Mouse (Mus musculus): ENCODE results near the gene Psmc5. TPM values are rescaled to one million over a fixed set of nuclear protein-coding genes. Genes with fewer than 3 reads are reported as not detected.
A peak's percentile ranks its signal among the peaks of the same experiment; 100 is the strongest.
"Not testable (repeated sequence)": the region's sequence is repeated elsewhere in the genome, so short reads cannot be mapped to it uniquely, and the experiment has no call there.

Gene Psmc5
- 217 and 221 TPM in 2 replicates for polyA plus RNA-seq (2015; fragmentation: Nextera tagmentation; extraction: Ambion mirVana)

DNA sequence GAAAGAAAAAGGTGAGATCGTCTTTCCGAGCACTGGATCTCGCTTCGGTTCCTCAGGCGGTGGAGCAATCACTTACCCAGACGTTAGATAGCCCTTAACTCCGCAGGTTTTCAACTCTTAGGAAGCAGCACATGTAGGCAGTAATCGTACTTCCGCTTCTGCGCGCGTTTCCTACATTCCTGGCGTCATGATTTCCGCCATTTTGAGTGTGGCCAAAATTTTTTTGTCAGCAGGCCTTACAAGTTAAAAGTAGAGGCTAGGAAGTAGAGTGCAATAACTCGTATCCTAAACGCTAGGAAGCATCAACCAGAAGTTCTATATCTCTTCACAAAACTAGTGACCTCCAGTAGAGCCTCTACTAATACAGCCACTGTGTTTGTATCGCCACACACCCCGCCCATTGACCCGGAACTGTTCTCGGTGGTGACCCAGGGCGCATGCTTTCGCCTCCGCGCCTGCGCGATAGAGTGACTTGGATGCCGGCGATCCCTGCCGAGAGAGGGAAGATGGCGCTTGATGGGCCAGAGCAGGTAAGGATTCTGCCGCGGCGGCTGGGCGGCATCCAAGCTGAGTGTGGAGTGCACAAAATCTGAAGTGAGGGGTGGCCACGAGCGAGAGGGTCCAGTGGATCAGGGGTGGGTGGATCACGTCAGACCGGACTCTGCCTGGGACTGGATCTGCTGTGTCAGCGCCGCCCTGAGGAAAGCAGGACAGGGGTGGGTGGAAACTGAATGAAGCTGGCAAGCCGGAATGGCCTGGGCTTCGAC, at the start of gene Psmc5, which contains the start of gene Ftsj3:
Gene Psmc5, plus strand, starts transcription at position 470 of the 767 bp plus-strand sequence.
Gene Ftsj3, minus strand, starts transcription at position 395 of the 767 bp plus-strand sequence.
- peak; percentile 96 for ATAC-seq (replicated peaks; ENCODE audit: extremely low read depth, insufficient read depth, low FRiP score)
- H3K4me1 ChIP-seq (ENCODE audit: control insufficient read depth, insufficient read depth, low read length): peaks cover 13% of the 10 kb centered on the region
- no peaks in the 10 kb centered on the region for H3K27me3 ChIP-seq (ENCODE audit: control insufficient read depth, insufficient read depth, low read length)
- peak within 1 kb of the TSS; percentile 100 for H3K4me2 ChIP-seq (ENCODE audit: low read depth, low read length)
- peaks cover 35% of the 10 kb centered on the region for H3K36me3 ChIP-seq (ENCODE audit: control insufficient read depth, insufficient read depth)
- peak within 1 kb of the TSS; percentile 85 for H3K27ac ChIP-seq (ENCODE audit: low read length)
- peak within 1 kb of the TSS; percentile 94 for H3K4me3 ChIP-seq (ENCODE audit: low read length)
- H3K9me3 ChIP-seq (replicated peaks; ENCODE audit: control insufficient read depth, low read length): no peaks in the 10 kb centered on the region
- H3K9ac ChIP-seq (ENCODE audit: low read length): peak within 1 kb of the TSS; percentile 94
- WGBS: under 1% methylated on average over 42 of the region's 42 CpGs

DNA sequence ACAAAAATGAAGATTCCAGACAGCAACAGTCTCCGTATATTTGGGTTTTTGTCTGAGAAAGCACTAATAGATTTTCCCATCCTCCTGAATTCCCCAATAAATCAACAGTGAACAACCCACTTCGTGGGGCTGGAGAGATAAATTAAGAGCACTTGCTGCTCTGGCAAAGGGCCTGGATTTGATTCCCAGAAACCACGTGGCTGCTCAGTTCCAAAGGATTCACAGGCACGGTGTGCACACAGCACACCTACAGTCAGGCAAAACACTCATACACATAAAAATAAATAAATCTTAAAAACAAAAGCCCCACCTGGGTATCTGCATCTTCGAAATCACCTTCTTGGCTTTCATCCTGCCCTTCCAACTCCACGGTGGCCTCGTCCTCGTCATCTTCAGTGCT, 43.2 kb upstream of the Psmc5 start:
- no peak overlapping the region for H3K4me2 ChIP-seq (ENCODE audit: low read depth, low read length)

DNA sequence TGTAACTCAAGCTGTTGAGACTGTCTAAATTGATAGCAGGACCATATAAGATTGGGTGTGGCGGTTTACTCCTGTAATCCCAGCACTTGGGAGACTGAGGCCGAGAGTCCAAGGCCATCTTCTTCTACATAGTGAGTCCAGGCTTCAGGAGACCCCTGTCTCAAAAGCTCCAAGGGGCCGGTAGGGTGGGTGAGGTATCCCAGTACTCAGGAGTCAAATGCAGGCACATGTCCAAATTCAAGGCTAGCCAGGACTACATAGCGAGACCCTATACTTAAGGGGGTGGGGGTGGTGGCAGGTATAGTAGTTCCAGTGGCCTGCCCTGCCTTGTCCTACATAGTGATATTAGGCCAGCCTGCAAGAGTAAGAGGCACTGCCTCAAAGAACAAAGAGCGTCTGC, 41.1 kb upstream of the Psmc5 start:
- 90% methylated on average over 5 of the region's 5 CpGs for WGBS
- peak overlapping the region; percentile 99; the same call in 1 of the 2 replicates for H3K4me3 ChIP-seq (ENCODE audit: low read length)
- no peaks in the 10 kb centered on the region for H3K9me3 ChIP-seq (replicated peaks; ENCODE audit: control insufficient read depth, low read length)
- H3K9ac ChIP-seq (ENCODE audit: low read length): peak overlapping the region; percentile 82
- H3K27me3 ChIP-seq (ENCODE audit: control insufficient read depth, insufficient read depth, low read length): no peaks in the 10 kb centered on the region
- ATAC-seq (replicated peaks; ENCODE audit: extremely low read depth, insufficient read depth, low FRiP score): no peak
- peaks cover 19% of the 10 kb centered on the region for H3K36me3 ChIP-seq (ENCODE audit: control insufficient read depth, insufficient read depth)
- H3K4me2 ChIP-seq (ENCODE audit: low read depth, low read length): peak overlapping the region; percentile 82
- H3K27ac ChIP-seq (ENCODE audit: low read length): no peak overlapping the region
- peaks cover 33% of the 10 kb centered on the region for H3K4me1 ChIP-seq (ENCODE audit: control insufficient read depth, insufficient read depth, low read length)

More for the DNA sequence above, 43.2 kb upstream of the Psmc5 start:
- H3K27me3 ChIP-seq (ENCODE audit: control insufficient read depth, insufficient read depth, low read length): no peaks in the 10 kb centered on the region
- ATAC-seq (replicated peaks; ENCODE audit: extremely low read depth, insufficient read depth, low FRiP score): no peak
- no peak overlapping the region for H3K9ac ChIP-seq (ENCODE audit: low read length)
- no peaks in the 10 kb centered on the region for H3K9me3 ChIP-seq (replicated peaks; ENCODE audit: control insufficient read depth, low read length)
- H3K4me3 ChIP-seq (ENCODE audit: low read length): no peak overlapping the region
- H3K4me1 ChIP-seq (ENCODE audit: control insufficient read depth, insufficient read depth, low read length): peaks cover 21% of the 10 kb centered on the region
- H3K36me3 ChIP-seq (ENCODE audit: control insufficient read depth, insufficient read depth): peaks cover 37% of the 10 kb centered on the region
- no peak overlapping the region for H3K27ac ChIP-seq (ENCODE audit: low read length)
- WGBS: 78% methylated on average over 8 of the region's 8 CpGs

DNA sequence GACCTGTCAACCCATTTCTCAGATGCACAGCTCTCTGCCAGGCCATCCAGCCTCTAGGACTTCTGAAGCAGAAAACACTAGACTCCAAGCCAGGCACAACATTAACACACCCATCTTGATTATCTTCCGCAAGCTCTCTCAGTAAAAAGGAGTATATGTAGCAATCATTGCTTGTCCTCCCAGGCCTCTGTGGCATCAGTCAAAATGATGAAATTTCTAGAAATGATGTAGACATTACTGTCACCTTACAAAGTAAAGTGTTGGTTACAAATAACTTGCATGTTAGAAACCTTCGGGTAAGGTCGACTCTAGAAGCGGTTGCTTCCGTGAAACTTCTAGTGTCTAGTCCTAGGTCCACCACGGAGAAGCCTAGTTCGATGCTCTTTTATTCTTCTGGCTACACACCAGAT, 40.5 kb upstream of the Psmc5 start:
- ATAC-seq (replicated peaks; ENCODE audit: extremely low read depth, insufficient read depth, low FRiP score): no peak
- WGBS: 19% methylated on average over 7 of the region's 7 CpGs

DNA sequence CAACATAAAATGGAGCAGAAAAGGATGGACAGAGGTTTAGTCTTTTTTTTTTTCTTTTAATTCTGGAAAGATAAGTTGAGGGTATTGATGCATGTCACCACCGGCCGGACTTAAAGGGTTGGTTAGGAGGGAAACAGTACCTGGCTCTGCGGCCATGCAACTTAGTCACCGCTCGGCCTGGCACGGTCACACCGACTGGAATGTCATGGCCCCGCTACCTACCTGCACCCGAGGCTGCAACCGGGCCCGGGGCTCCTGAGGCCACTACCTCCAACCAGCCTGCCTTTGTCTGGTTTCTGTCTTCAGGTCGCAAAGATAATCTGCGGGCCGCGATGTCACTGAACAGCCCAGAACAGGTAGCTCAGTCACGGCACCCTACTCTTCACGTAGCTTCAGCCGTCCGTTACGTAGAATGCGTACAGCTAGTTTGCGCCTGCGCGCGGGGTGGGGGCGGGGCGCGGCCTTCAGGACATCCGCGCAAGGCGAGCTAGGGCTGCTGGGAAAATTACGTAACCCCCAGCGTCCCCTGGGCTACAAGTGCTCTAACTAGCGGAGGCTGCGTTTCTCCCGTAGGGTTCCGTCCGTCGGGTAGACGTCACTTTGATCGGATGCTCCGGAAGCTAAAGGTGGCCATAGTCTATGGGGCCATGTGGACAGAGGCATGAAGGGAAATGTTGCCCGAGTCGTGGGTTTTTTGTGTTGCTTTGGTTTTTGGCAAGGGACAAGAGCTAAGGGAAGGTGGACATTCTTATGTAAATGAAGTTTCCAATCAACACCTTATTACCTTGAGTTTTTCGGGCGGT, 39.8 kb upstream of the Psmc5 start, which contains the start of gene Ccdc47:
Gene Ccdc47, minus strand, starts transcription at position 418 of the 803 bp plus-strand sequence.
- Histone ChIP-seq H3K4me1 (ENCODE audit: control insufficient read depth, insufficient read depth, low read length) (peaks cover 33% of the 10 kb centered on the region), H3K4me2 (ENCODE audit: low read depth, low read length) (peak within 1 kb of the TSS; percentile 82), H3K9me3 (replicated peaks; ENCODE audit: control insufficient read depth, low read length) (no peaks in the 10 kb centered on the region), H3K27me3 (ENCODE audit: control insufficient read depth, insufficient read depth, low read length) (no peaks in the 10 kb centered on the region), H3K4me3 (ENCODE audit: low read length) (peak within 1 kb of the TSS; percentile 99), H3K9ac (ENCODE audit: low read length) (peak within 1 kb of the TSS; percentile 99), H3K36me3 (ENCODE audit: control insufficient read depth, insufficient read depth) (peaks cover 8% of the 10 kb centered on the region), H3K27ac (ENCODE audit: low read length) (peak within 1 kb of the TSS; percentile 98)
- under 1% methylated on average over 46 of the region's 46 CpGs for WGBS
- ATAC-seq (replicated peaks; ENCODE audit: extremely low read depth, insufficient read depth, low FRiP score): peak; percentile 97

More for the DNA sequence above, 40.5 kb upstream of the Psmc5 start:
- Histone ChIP-seq H3K4me3 (ENCODE audit: low read length) (peak overlapping the region; percentile 99), H3K27ac (ENCODE audit: low read length) (peak overlapping the region; percentile 98), H3K27me3 (ENCODE audit: control insufficient read depth, insufficient read depth, low read length) (no peaks in the 10 kb centered on the region), H3K4me2 (ENCODE audit: low read depth, low read length) (peak overlapping the region; percentile 82), H3K4me1 (ENCODE audit: control insufficient read depth, insufficient read depth, low read length) (peaks cover 33% of the 10 kb centered on the region), H3K36me3 (ENCODE audit: control insufficient read depth, insufficient read depth) (peaks cover 14% of the 10 kb centered on the region), H3K9ac (ENCODE audit: low read length) (peak overlapping the region; percentile 82), H3K9me3 (replicated peaks; ENCODE audit: control insufficient read depth, low read length) (no peaks in the 10 kb centered on the region)

DNA sequence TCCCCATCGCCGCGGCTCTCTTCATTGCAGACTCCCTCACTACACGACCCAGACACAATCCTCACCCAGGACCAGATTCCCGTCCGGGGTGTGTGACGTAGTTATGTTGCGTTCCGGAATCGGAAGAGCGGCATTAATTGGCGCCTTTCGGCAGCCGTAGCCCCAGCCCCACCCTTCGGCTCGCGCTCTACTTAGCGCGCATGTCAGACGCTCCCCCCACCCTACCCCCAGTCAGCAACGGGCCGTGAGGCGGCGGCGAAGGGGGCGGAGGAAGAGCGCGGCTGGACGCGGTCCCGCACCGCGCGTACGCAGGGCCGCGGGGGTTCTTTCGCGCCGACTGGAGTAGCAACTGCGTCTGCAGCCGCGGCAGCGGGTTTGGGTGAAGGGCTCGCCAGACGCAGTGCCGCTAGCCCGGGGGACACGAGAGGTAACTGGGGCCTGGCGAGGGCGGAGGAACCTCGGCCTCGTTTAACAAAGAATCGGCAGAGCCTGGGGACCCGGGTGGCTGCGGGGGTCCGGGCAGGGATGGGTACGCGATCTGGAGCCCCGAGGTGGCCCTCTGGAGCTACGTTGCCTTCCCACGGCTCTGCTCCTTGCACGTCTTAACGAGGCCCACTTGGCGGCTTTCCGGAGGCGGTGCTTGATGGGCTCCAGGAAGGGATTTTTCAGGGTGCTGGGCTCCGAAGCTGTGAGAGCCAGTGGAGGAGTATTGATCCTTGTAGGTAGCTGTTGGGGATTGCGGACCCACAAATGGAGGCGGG, 39.0 kb upstream of the Psmc5 start, which contains the start of gene Ddx42:
Gene Ddx42, plus strand, starts transcription at position 197 of the 761 bp plus-strand sequence.
- H3K4me3 ChIP-seq (ENCODE audit: low read length): peak within 1 kb of the TSS; percentile 99
- ATAC-seq (replicated peaks; ENCODE audit: extremely low read depth, insufficient read depth, low FRiP score): peak; percentile 89
- peak within 1 kb of the TSS; percentile 99 for H3K9ac ChIP-seq (ENCODE audit: low read length)
- H3K4me2 ChIP-seq (ENCODE audit: low read depth, low read length): peak within 1 kb of the TSS; percentile 82
- H3K9me3 ChIP-seq (replicated peaks; ENCODE audit: control insufficient read depth, low read length): no peaks in the 10 kb centered on the region
- no peaks in the 10 kb centered on the region for H3K27me3 ChIP-seq (ENCODE audit: control insufficient read depth, insufficient read depth, low read length)
- peak within 1 kb of the TSS; percentile 98 for H3K27ac ChIP-seq (ENCODE audit: low read length)
- H3K36me3 ChIP-seq (ENCODE audit: control insufficient read depth, insufficient read depth): peaks cover 1% of the 10 kb centered on the region
- under 1% methylated on average over 70 of the region's 70 CpGs for WGBS
- H3K4me1 ChIP-seq (ENCODE audit: control insufficient read depth, insufficient read depth, low read length): peaks cover 33% of the 10 kb centered on the region

DNA sequence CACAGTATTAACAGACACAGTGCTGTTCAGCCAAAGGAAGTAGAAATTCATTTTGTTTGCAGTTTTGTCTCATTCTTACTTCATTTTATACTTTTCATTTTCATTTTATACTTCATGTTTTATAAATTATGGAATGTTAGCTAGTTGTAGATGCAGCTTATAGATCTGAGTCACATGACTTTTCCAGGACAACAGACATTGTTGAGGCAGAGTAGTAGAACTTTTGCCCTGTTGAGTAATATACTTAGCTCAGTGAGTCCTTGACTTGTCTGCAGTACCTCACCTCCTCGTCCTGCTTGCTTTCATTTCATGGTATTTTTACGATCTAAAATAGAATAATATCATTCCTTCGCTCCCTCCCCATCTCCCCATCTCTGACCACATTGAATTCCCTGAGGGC, 35.4 kb upstream of the Psmc5 start:
- 92% methylated on average over 3 of the region's 3 CpGs for WGBS
- H3K9me3 ChIP-seq (replicated peaks; ENCODE audit: control insufficient read depth, low read length): no peaks in the 10 kb centered on the region
- H3K4me1 ChIP-seq (ENCODE audit: control insufficient read depth, insufficient read depth, low read length): peaks cover 13% of the 10 kb centered on the region
- H3K36me3 ChIP-seq (ENCODE audit: control insufficient read depth, insufficient read depth): peaks cover 8% of the 10 kb centered on the region
- no peak for ATAC-seq (replicated peaks; ENCODE audit: extremely low read depth, insufficient read depth, low FRiP score)
- H3K27me3 ChIP-seq (ENCODE audit: control insufficient read depth, insufficient read depth, low read length): no peaks in the 10 kb centered on the region
- H3K4me2 ChIP-seq (ENCODE audit: low read depth, low read length): no peak overlapping the region
- no peak overlapping the region for H3K27ac ChIP-seq (ENCODE audit: low read length)
- H3K4me3 ChIP-seq (ENCODE audit: low read length): no peak overlapping the region
- no peak overlapping the region for H3K9ac ChIP-seq (ENCODE audit: low read length)

DNA sequence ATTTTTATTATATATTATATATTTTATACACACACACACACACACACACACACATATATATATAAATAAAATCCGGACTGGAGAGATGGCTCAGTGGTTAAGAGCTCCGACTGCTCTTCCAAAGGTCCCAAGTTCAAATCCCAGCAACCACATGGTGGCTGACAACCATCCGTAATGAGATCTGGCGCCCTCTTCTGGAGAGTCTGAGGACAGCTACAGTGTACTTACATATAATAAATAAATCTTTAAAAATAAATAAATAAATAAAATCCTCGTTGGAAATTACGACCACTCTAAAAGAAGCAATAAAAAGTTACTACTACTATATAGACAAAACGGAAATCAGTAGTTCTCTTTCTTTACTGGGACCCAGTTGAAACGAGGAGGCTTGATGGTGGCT, 22.0 kb upstream of the Psmc5 start:
- not testable (repeated sequence) for ATAC-seq (replicated peaks; ENCODE audit: extremely low read depth, insufficient read depth, low FRiP score); H3K4me3 ChIP-seq (ENCODE audit: low read length); H3K9me3 ChIP-seq (replicated peaks; ENCODE audit: control insufficient read depth, low read length); H3K4me2 ChIP-seq (ENCODE audit: low read depth, low read length); H3K4me1 ChIP-seq (ENCODE audit: control insufficient read depth, insufficient read depth, low read length); H3K27me3 ChIP-seq (ENCODE audit: control insufficient read depth, insufficient read depth, low read length); H3K27ac ChIP-seq (ENCODE audit: low read length); H3K9ac ChIP-seq (ENCODE audit: low read length)
- peaks cover 50% of the 10 kb centered on the region for H3K36me3 ChIP-seq (ENCODE audit: control insufficient read depth, insufficient read depth)
- 84% methylated on average over 8 of the region's 8 CpGs for WGBS
